ENCODE assay signal across 9 mouse cellular contexts in the genomic region with DNA sequence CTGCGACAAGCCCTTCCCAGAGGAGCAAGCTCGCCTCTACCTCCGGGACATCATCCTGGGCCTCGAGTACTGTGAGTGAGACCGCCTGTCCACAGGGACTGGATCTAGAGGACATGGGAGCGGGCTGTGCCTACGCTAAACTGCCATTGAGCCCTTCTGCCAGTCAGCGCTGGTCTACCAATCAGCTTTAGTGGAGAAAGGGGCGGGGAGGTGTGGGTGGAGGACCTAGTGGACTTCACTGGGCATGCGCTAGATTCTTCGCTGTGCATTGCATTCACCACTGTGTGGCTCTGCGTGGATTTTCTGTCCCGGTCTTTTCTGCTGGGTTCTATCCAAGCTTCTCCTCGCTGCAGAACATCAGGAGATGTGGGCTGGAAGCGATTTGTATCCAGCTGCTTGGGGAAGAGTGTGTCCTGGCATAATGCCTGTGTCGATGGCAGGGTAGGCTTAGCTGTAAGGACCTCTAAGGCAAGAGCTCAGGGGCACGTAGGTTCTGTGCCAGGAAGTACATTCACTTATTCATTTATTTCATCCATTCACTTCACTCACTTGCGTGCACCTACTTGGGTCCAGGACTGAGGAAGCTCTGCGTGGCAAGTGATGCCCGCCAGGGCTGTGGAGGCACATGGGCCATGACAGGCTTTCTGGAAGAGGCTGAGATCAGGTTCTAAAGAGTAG. TPM values are rescaled to one million over a fixed set of nuclear protein-coding genes. Genes with fewer than 3 reads are reported as not detected.
DNase-seq lines count a peak whose midpoint lies in the region; ATAC-seq and TF ChIP-seq lines count a peak whose summit lies in the region.
"Had no signal": no experiment of that assay in that cellular context is flagged by ENCODE, and none has a peak within 500 bp of the region (broad histone marks: within the 10 kb centered on the region; RNA-seq: fewer than 3 reads in every experiment).

No protein-coding gene starts in this region.

- TF ChIP-seq POLR2A in thymus, adult 2 months (IDR thresholded peaks at IDR 0.05; ENCODE audit: control insufficient read depth, extremely low read depth, insufficient read depth, low read length, poor library complexity): no peak

- TF ChIP-seq EP300 in lung, postnatal 0 days (IDR thresholded peaks at IDR 0.05): no peak

- H3K27ac ChIP-seq in hindbrain, embryonic 13.5 days: peak overlapping the region; percentile 89
- H3K27ac ChIP-seq in lung, postnatal 0 days (ENCODE audit: low read length): peak overlapping the region; percentile 47; the same call in 1 of the 2 replicates
- no peak overlapping the region for H3K27ac ChIP-seq in thymus, adult 2 months (ENCODE audit: control insufficient read depth, insufficient read depth, low read length)
- H3K27ac ChIP-seq: macrophage had no signal

- H3K4me2 ChIP-seq in hindbrain, embryonic 13.5 days: peak overlapping the region; percentile 62
- H3K4me2 ChIP-seq in lung, postnatal 0 days (replicated peaks; ENCODE audit: low read depth, low read length): peak overlapping the region; percentile 54

- peak; percentile 83 for ATAC-seq in activated CD4-positive, CD25-positive, alpha-beta regulatory T cell, adult 4 months
- peak; percentile 93 for ATAC-seq in hindbrain, embryonic 13.5 days (ENCODE audit: low FRiP score)
- ATAC-seq in lung, postnatal 0 days: peak; percentile 96

- peaks cover 34% of the 10 kb centered on the region for H3K36me3 ChIP-seq in hindbrain, embryonic 13.5 days
- no peaks in the 10 kb centered on the region for H3K36me3 ChIP-seq in lung, postnatal 0 days (ENCODE audit: insufficient read depth, low read length)
- H3K36me3 ChIP-seq in thymus, adult 2 months (ENCODE audit: control insufficient read depth, insufficient read depth, low read length): peaks cover 21% of the 10 kb centered on the region

- H3K27me3 ChIP-seq in hindbrain, embryonic 13.5 days: no peaks in the 10 kb centered on the region
- H3K27me3 ChIP-seq in lung, postnatal 0 days (replicated peaks; ENCODE audit: insufficient read depth, low read length): no peaks in the 10 kb centered on the region
- no peaks in the 10 kb centered on the region for H3K27me3 ChIP-seq in thymus, adult 2 months (ENCODE audit: control insufficient read depth, insufficient read depth, low read length)

- peak overlapping the region; percentile 69 for H3K9ac ChIP-seq in hindbrain, embryonic 13.5 days
- no peak overlapping the region; the same call in 1 of the 2 replicates for H3K9ac ChIP-seq in lung, postnatal 0 days (replicated peaks; ENCODE audit: low read depth)

- TF ChIP-seq CTCF in lung, postnatal 0 days (IDR thresholded peaks at IDR 0.05): peak; percentile 50
- no peak for TF ChIP-seq CTCF in thymus, adult 2 months (IDR thresholded peaks at IDR 0.05; ENCODE audit: borderline replicate concordance, control insufficient read depth, extremely low read depth, insufficient read depth, low read length, poor library complexity)

- H3K4me3 ChIP-seq in hindbrain, embryonic 13.5 days: peak overlapping the region; percentile 35
- peak overlapping the region; percentile 19 for H3K4me3 ChIP-seq in lung, postnatal 0 days (ENCODE audit: low read depth, low read length)
- H3K4me3 ChIP-seq in thymus, adult 2 months (ENCODE audit: control insufficient read depth, insufficient read depth, low read length): peak overlapping the region; percentile 9; the same call in 1 of the 2 replicates

- peak; percentile 84 to 87 for DNase-seq in cerebellum, postnatal 36 days
- peak; percentile 68 to 77 for DNase-seq in frontal cortex, postnatal 25 days (ENCODE audit: low spot score in 2 of 2)
- peak; percentile 78 to 90 for DNase-seq in layer of hippocampus, postnatal 14 days (ENCODE audit: low spot score in 2 of 2)
- peak; percentile 98 for DNase-seq in lung, postnatal 0 days (ENCODE audit: low spot score)
- peak; percentile 54 for DNase-seq in ovary, postnatal 10 days (ENCODE audit: low spot score)
- DNase-seq in thymus, adult 2 months: peak; percentile 56

- 27% methylated on average over 20 of the region's 20 CpGs for WGBS in hindbrain, embryonic 13.5 days
- WGBS in lung, postnatal 0 days: 21% methylated on average over 20 of the region's 20 CpGs
- WGBS in thymus, adult 2 months: 39% methylated on average over 20 of the region's 20 CpGs

- H3K9me3 ChIP-seq in hindbrain, embryonic 13.5 days: no peaks in the 10 kb centered on the region
- H3K9me3 ChIP-seq in lung, postnatal 0 days (ENCODE audit: low read length): no peaks in the 10 kb centered on the region

- H3K4me1 ChIP-seq in hindbrain, embryonic 13.5 days (replicated peaks): peaks cover 11% of the 10 kb centered on the region
- H3K4me1 ChIP-seq in lung, postnatal 0 days (ENCODE audit: insufficient read depth, low read depth, low read length): no peaks in the 10 kb centered on the region
- H3K4me1 ChIP-seq in thymus, adult 2 months (replicated peaks; ENCODE audit: control insufficient read depth, insufficient read depth, low read length): peaks cover 6% of the 10 kb centered on the region

RNA-seq across cellular contexts. Expression of gene Camkk1, which starts 12.2 kb away (rescaled TPM):
- 1 to 10 TPM; 2.4 to 2.6 TPM for polyA plus RNA-seq in activated CD4-positive, CD25-positive, alpha-beta regulatory T cell, adult 4 months (2017; shearing (Covaris generic))
- polyA plus RNA-seq in hindbrain, embryonic 13.5 days (2015; fragmentation: Nextera tagmentation; extraction: Ambion mirVana): 21.5 and 23.1 TPM in 2 replicates
- 10 to 100 TPM; 80.5 to 82.7 TPM for total RNA-seq in layer of hippocampus, postnatal 14 days (2021)
- 5.4 and 6.1 TPM in 2 replicates for polyA plus RNA-seq in lung, postnatal 0 days (2015; fragmentation: Nextera tagmentation; extraction: Ambion mirVana)
- polyA plus RNA-seq in thymus, adult 2 months (2012; rRNA removed): 35.4 and 40.0 TPM in 2 replicates
- polyA plus RNA-seq: macrophage had no signal

RNA-seq across cellular contexts. Expression of gene Ncbp3, which starts 16.6 kb away (rescaled TPM):
- polyA plus RNA-seq in activated CD4-positive, CD25-positive, alpha-beta regulatory T cell, adult 4 months (2017; shearing (Covaris generic)): 10 to 100 TPM; 14.3 to 16.8 TPM
- 12.5 and 13.1 TPM in 2 replicates for polyA plus RNA-seq in hindbrain, embryonic 13.5 days (2015; fragmentation: Nextera tagmentation; extraction: Ambion mirVana)
- 1 to 10 TPM; 9.4 to 9.7 TPM for total RNA-seq in layer of hippocampus, postnatal 14 days (2021)
- polyA plus RNA-seq in lung, postnatal 0 days (2015; fragmentation: Nextera tagmentation; extraction: Ambion mirVana): 5.3 and 6.5 TPM in 2 replicates
- polyA plus RNA-seq in thymus, adult 2 months (2012; rRNA removed): 6.5 and 7.0 TPM in 2 replicates

RNA-seq across cellular contexts. Expression of gene P2rx1, which starts 32.1 kb away (rescaled TPM):
- polyA plus RNA-seq in activated CD4-positive, CD25-positive, alpha-beta regulatory T cell, adult 4 months (2017; shearing (Covaris generic)): under 1 TPM in 1 of 2 experiments, not detected in 1; 0.42 TPM
- 0.65 TPM in 2 replicates for polyA plus RNA-seq in hindbrain, embryonic 13.5 days (2015; fragmentation: Nextera tagmentation; extraction: Ambion mirVana)
- total RNA-seq in layer of hippocampus, postnatal 14 days (2021): under 1 TPM; 0.65 to 0.83 TPM
- polyA plus RNA-seq in lung, postnatal 0 days (2015; fragmentation: Nextera tagmentation; extraction: Ambion mirVana): 1.9 and 2.1 TPM in 2 replicates
- polyA plus RNA-seq in thymus, adult 2 months (2012; rRNA removed): 82.6 and 103 TPM in 2 replicates

RNA-seq across cellular contexts. Expression of gene Itgae, which starts 59.4 kb away (rescaled TPM):
- polyA plus RNA-seq in activated CD4-positive, CD25-positive, alpha-beta regulatory T cell, adult 4 months (2017; shearing (Covaris generic)): 100 to 1,000 TPM in 1 of 2 experiments, 10 to 100 TPM in 1; 94.7 to 118 TPM
- 0.13 and 0.27 TPM in 2 replicates for polyA plus RNA-seq in hindbrain, embryonic 13.5 days (2015; fragmentation: Nextera tagmentation; extraction: Ambion mirVana)
- total RNA-seq in layer of hippocampus, postnatal 14 days (2021): under 1 TPM; 0.21 to 0.45 TPM
- polyA plus RNA-seq in lung, postnatal 0 days (2015; fragmentation: Nextera tagmentation; extraction: Ambion mirVana): 0.23 and 0.30 TPM in 2 replicates
- 24.1 and 24.6 TPM in 2 replicates for polyA plus RNA-seq in thymus, adult 2 months (2012; rRNA removed)

Comparison
In these comparisons a context has a peak if more than half of its experiments do, and no peak if none do; other contexts are left out.
1. RNA of gene P2rx1, which starts 32.1 kb away (polyA plus RNA-seq): 82.6 to 103 TPM in thymus, adult 2 months; 1.9 to 2.1 TPM in lung, postnatal 0 days, 0.65 TPM in hindbrain, embryonic 13.5 days and 0.42 TPM in activated CD4-positive, CD25-positive, alpha-beta regulatory T cell, adult 4 months; every median in the first group is over 10 times any median in the second.
2. Peak in every context shown above with its lines, with median percentiles within 50 percentile points of each other: ATAC-seq, DNase-seq and H3K4me3 ChIP-seq.